Mouse (Mus musculus): ENCODE results near the gene Cd40. TPM values are rescaled to one million over a fixed set of nuclear protein-coding genes. Genes with fewer than 3 reads are reported as not detected.

The Cd40 gene
- polyA plus RNA-seq (2012; rRNA removed), result 4.7 and 6.4 TPM in 2 replicates

- Histone ChIP-seq H3K4me3 (ENCODE audit: low read depth, low read length) (peak within 1 kb of the TSS; percentile 59), H3K27me3 (ENCODE audit: control insufficient read depth, insufficient read depth, low read length) (no peaks in the 10 kb centered on the region; the same call in 1 of the 2 replicates), H3K36me3 (ENCODE audit: control insufficient read depth, insufficient read depth, low read length) (no peaks in the 10 kb centered on the region), H3K27ac (ENCODE audit: insufficient read depth, low read depth, low read length) (peak within 1 kb of the TSS; percentile 1; the same call in 1 of the 2 replicates), H3K4me1 (ENCODE audit: control insufficient read depth, insufficient read depth, insufficient read length, low read length) (peaks cover 3% of the 10 kb centered on the region; the same call in 1 of the 2 replicates)
- TF ChIP-seq POLR2A (IDR thresholded peaks at IDR 0.05; ENCODE audit: low read depth, low read length) (0 out of 2 replicates have a peak, but pooled peaks have one; percentile 39), CTCF (IDR thresholded peaks at IDR 0.05; ENCODE audit: extremely low read depth, insufficient read length, insufficient replicate concordance, low read depth, low read length) (no peak)
- WGBS, result 5% methylated on average over 25 of the region's 25 CpGs
These were observed at the start of gene Cd40 for GRCm38 (mm10) chr2:165054888-165055852. Gene Cd40 (plus strand): TSS chr2:165055627.

GRCm38 (mm10) chr2:165006813-165007212 is 48.6 kb upstream of the Cd40 start:
- no peaks in the 10 kb centered on the region for H3K27me3 ChIP-seq (ENCODE audit: control insufficient read depth, insufficient read depth, low read length)
- no peak overlapping the region for H3K27ac ChIP-seq (ENCODE audit: insufficient read depth, low read depth, low read length)
- 86% methylated on average over 4 of the region's 4 CpGs for WGBS
- no peaks in the 10 kb centered on the region for H3K4me1 ChIP-seq (ENCODE audit: control insufficient read depth, insufficient read depth, insufficient read length, low read length)
- peaks cover 66% of the 10 kb centered on the region for H3K36me3 ChIP-seq (ENCODE audit: control insufficient read depth, insufficient read depth, low read length)
- TF ChIP-seq CTCF (IDR thresholded peaks at IDR 0.05; ENCODE audit: extremely low read depth, insufficient read length, insufficient replicate concordance, low read depth, low read length) (no peak), POLR2A (IDR thresholded peaks at IDR 0.05; ENCODE audit: low read depth, low read length) (no peak)
- H3K4me3 ChIP-seq (ENCODE audit: low read depth, low read length), result no peak overlapping the region

- Histone ChIP-seq H3K4me3 (ENCODE audit: low read depth, low read length) (no peak overlapping the region), H3K4me1 (ENCODE audit: control insufficient read depth, insufficient read depth, insufficient read length, low read length) (no peaks in the 10 kb centered on the region), H3K36me3 (ENCODE audit: control insufficient read depth, insufficient read depth, low read length) (peaks cover 64% of the 10 kb centered on the region), H3K27me3 (ENCODE audit: control insufficient read depth, insufficient read depth, low read length) (no peaks in the 10 kb centered on the region), H3K27ac (ENCODE audit: insufficient read depth, low read depth, low read length) (no peak overlapping the region)
- no peak for TF ChIP-seq CTCF (IDR thresholded peaks at IDR 0.05; ENCODE audit: extremely low read depth, insufficient read length, insufficient replicate concordance, low read depth, low read length)
- TF ChIP-seq POLR2A (IDR thresholded peaks at IDR 0.05; ENCODE audit: low read depth, low read length), result no peak
- 92% methylated on average over 1 of the region's 1 CpGs for WGBS
These were observed 47.4 kb upstream of the Cd40 start for GRCm38 (mm10) chr2:165007986-165008385.

GRCm38 (mm10) chr2:165009161-165009560 is 46.3 kb upstream of the Cd40 start:
- peaks cover 55% of the 10 kb centered on the region for H3K36me3 ChIP-seq (ENCODE audit: control insufficient read depth, insufficient read depth, low read length)
- no peaks in the 10 kb centered on the region for H3K27me3 ChIP-seq (ENCODE audit: control insufficient read depth, insufficient read depth, low read length)
- no peaks in the 10 kb centered on the region for H3K4me1 ChIP-seq (ENCODE audit: control insufficient read depth, insufficient read depth, insufficient read length, low read length)
- TF ChIP-seq CTCF (IDR thresholded peaks at IDR 0.05; ENCODE audit: extremely low read depth, insufficient read length, insufficient replicate concordance, low read depth, low read length) (no peak), POLR2A (IDR thresholded peaks at IDR 0.05; ENCODE audit: low read depth, low read length) (no peak)
- H3K27ac ChIP-seq (ENCODE audit: insufficient read depth, low read depth, low read length), result no peak overlapping the region
- no peak overlapping the region for H3K4me3 ChIP-seq (ENCODE audit: low read depth, low read length)
- WGBS, result 96% methylated on average over 14 of the region's 14 CpGs

GRCm38 (mm10) chr2:165009581-165009980 is 45.8 kb upstream of the Cd40 start:
- Histone ChIP-seq H3K27me3 (ENCODE audit: control insufficient read depth, insufficient read depth, low read length) (no peaks in the 10 kb centered on the region), H3K4me1 (ENCODE audit: control insufficient read depth, insufficient read depth, insufficient read length, low read length) (no peaks in the 10 kb centered on the region), H3K4me3 (ENCODE audit: low read depth, low read length) (no peak overlapping the region), H3K36me3 (ENCODE audit: control insufficient read depth, insufficient read depth, low read length) (peaks cover 51% of the 10 kb centered on the region), H3K27ac (ENCODE audit: insufficient read depth, low read depth, low read length) (no peak overlapping the region)
- WGBS, result 57% methylated on average over 2 of the region's 2 CpGs
- no peak for TF ChIP-seq CTCF (IDR thresholded peaks at IDR 0.05; ENCODE audit: extremely low read depth, insufficient read length, insufficient replicate concordance, low read depth, low read length)
- no peak for TF ChIP-seq POLR2A (IDR thresholded peaks at IDR 0.05; ENCODE audit: low read depth, low read length)

GRCm38 (mm10) chr2:165010351-165010750 is 45.1 kb upstream of the Cd40 start:
- Histone ChIP-seq H3K27ac (ENCODE audit: insufficient read depth, low read depth, low read length) (no peak overlapping the region), H3K4me1 (ENCODE audit: control insufficient read depth, insufficient read depth, insufficient read length, low read length) (no peaks in the 10 kb centered on the region), H3K4me3 (ENCODE audit: low read depth, low read length) (no peak overlapping the region), H3K27me3 (ENCODE audit: control insufficient read depth, insufficient read depth, low read length) (no peaks in the 10 kb centered on the region), H3K36me3 (ENCODE audit: control insufficient read depth, insufficient read depth, low read length) (peaks cover 44% of the 10 kb centered on the region)
- WGBS, result 65% methylated on average over 10 of the region's 10 CpGs
- TF ChIP-seq CTCF (IDR thresholded peaks at IDR 0.05; ENCODE audit: extremely low read depth, insufficient read length, insufficient replicate concordance, low read depth, low read length), result no peak
- TF ChIP-seq POLR2A (IDR thresholded peaks at IDR 0.05; ENCODE audit: low read depth, low read length), result no peak

- H3K4me3 ChIP-seq (ENCODE audit: low read depth, low read length), result no peak overlapping the region
- WGBS, result 66% methylated on average over 5 of the region's 5 CpGs
- no peak overlapping the region for H3K27ac ChIP-seq (ENCODE audit: insufficient read depth, low read depth, low read length)
- peaks cover 26% of the 10 kb centered on the region for H3K36me3 ChIP-seq (ENCODE audit: control insufficient read depth, insufficient read depth, low read length)
- no peaks in the 10 kb centered on the region for H3K27me3 ChIP-seq (ENCODE audit: control insufficient read depth, insufficient read depth, low read length)
- H3K4me1 ChIP-seq (ENCODE audit: control insufficient read depth, insufficient read depth, insufficient read length, low read length), result no peaks in the 10 kb centered on the region
- TF ChIP-seq CTCF (IDR thresholded peaks at IDR 0.05; ENCODE audit: extremely low read depth, insufficient read length, insufficient replicate concordance, low read depth, low read length) (no peak), POLR2A (IDR thresholded peaks at IDR 0.05; ENCODE audit: low read depth, low read length) (no peak)
These were observed 40.5 kb upstream of the Cd40 start for GRCm38 (mm10) chr2:165014935-165015334.

All from small intestine, adult 2 months (tissue).